Mouse (Mus musculus): Measurements from ENCODE around the gene Gm3415. TPM values are rescaled to one million over a fixed set of nuclear protein-coding genes. Genes with fewer than 3 reads are reported as not detected.

Gene Gm3415
- polyA plus RNA-seq, 1 experiment from 2014 or later = not detected

DNA sequence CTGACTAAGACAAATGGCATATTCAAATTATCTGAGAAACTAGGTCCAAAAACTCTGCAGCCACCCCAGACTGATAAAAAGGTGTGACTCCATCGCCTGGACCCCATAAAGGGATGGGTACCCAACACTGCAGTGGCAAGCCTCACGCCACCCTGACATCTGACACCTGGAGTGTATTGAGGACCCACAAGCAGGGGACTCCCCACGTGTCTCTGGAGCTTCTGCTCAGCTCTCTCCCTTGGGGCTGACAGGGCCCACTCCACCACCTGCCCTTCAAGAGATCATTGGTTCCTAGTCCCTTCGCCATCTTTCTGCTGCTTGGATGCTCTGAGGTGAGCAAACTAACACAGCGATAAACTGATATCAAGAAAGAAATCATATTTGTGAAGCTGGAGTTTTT lies 51.9 kb downstream of the Gm3415 start:
- no peaks in the 10 kb centered on the region for H3K27me3 ChIP-seq
- H3K27ac ChIP-seq = no peak overlapping the region
- no peak for ATAC-seq (ENCODE audit: low FRiP score, low read depth)
- WGBS = 65% methylated on average over 5 of the region's 5 CpGs
- no peak overlapping the region for H3K9ac ChIP-seq
- no peak overlapping the region for H3K4me3 ChIP-seq
- peaks cover 17% of the 10 kb centered on the region for H3K4me1 ChIP-seq
- H3K36me3 ChIP-seq = no peaks in the 10 kb centered on the region
- no peaks in the 10 kb centered on the region for H3K9me3 ChIP-seq
- no peak overlapping the region for H3K4me2 ChIP-seq (replicated peaks)

Other genes starting within 250 kb of the Gm3415 start
- 3.7 and 4.5 TPM in 2 replicates for gene Wasf3, start 171.2 kb upstream of the Gm3415 start, polyA plus RNA-seq (2015; fragmentation: Nextera tagmentation; extraction: Ambion mirVana)
- gene Gm6408, start 74.2 kb upstream of the Gm3415 start, polyA plus RNA-seq (2015; fragmentation: Nextera tagmentation; extraction: Ambion mirVana) = not detected in 2 replicates
- gene Gm6370, start 64.8 kb upstream of the Gm3415 start, polyA plus RNA-seq (2015; fragmentation: Nextera tagmentation; extraction: Ambion mirVana) = not detected in 2 replicates
- not detected in 2 replicates for gene 4930449I24Rik, start 53.7 kb upstream of the Gm3415 start, polyA plus RNA-seq (2015; fragmentation: Nextera tagmentation; extraction: Ambion mirVana)
- gene Gm3402, start 42.0 kb upstream of the Gm3415 start, polyA plus RNA-seq (2015; fragmentation: Nextera tagmentation; extraction: Ambion mirVana) = not detected in 2 replicates
- gene Gm3404, start 30.3 kb upstream of the Gm3415 start, polyA plus RNA-seq (2015; fragmentation: Nextera tagmentation; extraction: Ambion mirVana) = not detected in 2 replicates
- not detected in 2 replicates for gene Gm3409, start 18.5 kb upstream of the Gm3415 start, polyA plus RNA-seq (2015; fragmentation: Nextera tagmentation; extraction: Ambion mirVana)
- 0.17 and 0.22 TPM in 2 replicates for gene Gpr12, start 29.1 kb downstream of the Gm3415 start, polyA plus RNA-seq (2015; fragmentation: Nextera tagmentation; extraction: Ambion mirVana)
- gene Usp12, start 238.9 kb downstream of the Gm3415 start, polyA plus RNA-seq (2015; fragmentation: Nextera tagmentation; extraction: Ambion mirVana) = 14.4 and 15.8 TPM in 2 replicates

Data from limb, embryonic 13.5 days (tissue).